Mouse (Mus musculus): ENCODE results near the gene Tbcel. TPM values are rescaled to one million over a fixed set of nuclear protein-coding genes. Genes with fewer than 3 reads are reported as not detected.

Tbcel gene
- total and polyA plus RNA-seq, 2 experiments from 2014 or later = 3.8 to 22.6 TPM

GRCm38 (mm10) chr9:42508235-42508634 is 626 bp upstream of the Tbcel start:
- Histone ChIP-seq H3K4me2 (ENCODE audit: low read depth, low read length) (no peak overlapping the region), H3K9me3 (ENCODE audit: low read length) (no peaks in the 10 kb centered on the region), H3K4me1 (ENCODE audit: insufficient read depth, low read length) (0 out of 2 replicates have a peak, but pooled peaks cover under 1% of the 10 kb centered on the region), H3K36me3 (ENCODE audit: insufficient read depth, low read length) (no peaks in the 10 kb centered on the region), H3K27me3 (ENCODE audit: insufficient read depth, low read length) (no peaks in the 10 kb centered on the region), H3K4me3 (ENCODE audit: low read length) (no peak overlapping the region), H3K9ac (replicated peaks; ENCODE audit: low read length) (no peak overlapping the region), H3K27ac (no peak overlapping the region)
- no peak for ATAC-seq
- no peak for TF ChIP-seq CTCF (IDR thresholded peaks at IDR 0.05; ENCODE audit: low read depth)
- no peak for DNase-seq (ENCODE audit: low spot score)
- 67% methylated on average over 7 of the region's 7 CpGs for WGBS

GRCm38 (mm10) chr9:42507022-42507421 is 587 bp downstream of the Tbcel start:
- H3K9me3 ChIP-seq (ENCODE audit: low read length) = no peaks in the 10 kb centered on the region
- DNase-seq (ENCODE audit: low spot score) (no peak), ATAC-seq (no peak)
- WGBS = 63% methylated on average over 1 of the region's 1 CpGs
- H3K4me2 ChIP-seq (ENCODE audit: low read depth, low read length) = no peak overlapping the region
- TF ChIP-seq CTCF (IDR thresholded peaks at IDR 0.05; ENCODE audit: low read depth) = no peak
- no peaks in the 10 kb centered on the region for H3K4me1 ChIP-seq (ENCODE audit: insufficient read depth, low read length)
- H3K9ac ChIP-seq (replicated peaks; ENCODE audit: low read length) = no peak overlapping the region
- no peaks in the 10 kb centered on the region for H3K27me3 ChIP-seq (ENCODE audit: insufficient read depth, low read length)
- no peaks in the 10 kb centered on the region for H3K36me3 ChIP-seq (ENCODE audit: insufficient read depth, low read length)
- no peak overlapping the region for H3K4me3 ChIP-seq (ENCODE audit: low read length)
- no peak overlapping the region for H3K27ac ChIP-seq

- Histone ChIP-seq H3K27me3 (ENCODE audit: insufficient read depth, low read length) (no peaks in the 10 kb centered on the region), H3K4me3 (ENCODE audit: low read length) (no peak overlapping the region), H3K4me1 (ENCODE audit: insufficient read depth, low read length) (no peaks in the 10 kb centered on the region), H3K4me2 (ENCODE audit: low read depth, low read length) (no peak overlapping the region), H3K9ac (replicated peaks; ENCODE audit: low read length) (no peak overlapping the region), H3K36me3 (ENCODE audit: insufficient read depth, low read length) (no peaks in the 10 kb centered on the region), H3K27ac (no peak overlapping the region), H3K9me3 (ENCODE audit: low read length) (no peaks in the 10 kb centered on the region)
- DNase-seq (ENCODE audit: low spot score) = no peak
- no peak for ATAC-seq
- WGBS = 67% methylated on average over 3 of the region's 3 CpGs
- TF ChIP-seq CTCF (IDR thresholded peaks at IDR 0.05; ENCODE audit: low read depth) = no peak
Observed at GRCm38 (mm10) chr9:42504971-42505510, 2.6 kb downstream of the Tbcel start.

- Histone ChIP-seq H3K9ac (replicated peaks; ENCODE audit: low read length) (no peak overlapping the region), H3K9me3 (ENCODE audit: low read length) (no peaks in the 10 kb centered on the region), H3K36me3 (ENCODE audit: insufficient read depth, low read length) (no peaks in the 10 kb centered on the region), H3K4me2 (ENCODE audit: low read depth, low read length) (no peak overlapping the region), H3K27me3 (ENCODE audit: insufficient read depth, low read length) (no peaks in the 10 kb centered on the region), H3K27ac (no peak overlapping the region), H3K4me1 (ENCODE audit: insufficient read depth, low read length) (no peaks in the 10 kb centered on the region), H3K4me3 (ENCODE audit: low read length) (no peak overlapping the region)
- DNase-seq (ENCODE audit: low spot score) (no peak), ATAC-seq (no peak)
- TF ChIP-seq CTCF (IDR thresholded peaks at IDR 0.05; ENCODE audit: low read depth) = no peak
- WGBS = 58% methylated on average over 11 of the region's 11 CpGs
Observed at GRCm38 (mm10) chr9:42504559-42504958, 3.0 kb downstream of the Tbcel start.

GRCm38 (mm10) chr9:42503709-42504108 is 3.9 kb downstream of the Tbcel start:
- WGBS = 79% methylated on average over 4 of the region's 4 CpGs
- Histone ChIP-seq H3K9me3 (ENCODE audit: low read length) (no peaks in the 10 kb centered on the region), H3K9ac (replicated peaks; ENCODE audit: low read length) (no peak overlapping the region), H3K27me3 (ENCODE audit: insufficient read depth, low read length) (no peaks in the 10 kb centered on the region), H3K36me3 (ENCODE audit: insufficient read depth, low read length) (no peaks in the 10 kb centered on the region), H3K4me3 (ENCODE audit: low read length) (no peak overlapping the region), H3K27ac (no peak overlapping the region), H3K4me2 (ENCODE audit: low read depth, low read length) (no peak overlapping the region), H3K4me1 (ENCODE audit: insufficient read depth, low read length) (no peaks in the 10 kb centered on the region)
- no peak for DNase-seq (ENCODE audit: low spot score)
- ATAC-seq = no peak
- TF ChIP-seq CTCF (IDR thresholded peaks at IDR 0.05; ENCODE audit: low read depth) = no peak

- no peak overlapping the region for H3K9ac ChIP-seq (replicated peaks; ENCODE audit: low read length)
- no peak overlapping the region for H3K27ac ChIP-seq
- no peaks in the 10 kb centered on the region for H3K36me3 ChIP-seq (ENCODE audit: insufficient read depth, low read length)
- 87% methylated on average over 2 of the region's 2 CpGs for WGBS
- no peak overlapping the region for H3K4me2 ChIP-seq (ENCODE audit: low read depth, low read length)
- no peak for DNase-seq (ENCODE audit: low spot score)
- no peaks in the 10 kb centered on the region for H3K27me3 ChIP-seq (ENCODE audit: insufficient read depth, low read length)
- no peak overlapping the region for H3K4me3 ChIP-seq (ENCODE audit: low read length)
- no peak for TF ChIP-seq CTCF (IDR thresholded peaks at IDR 0.05; ENCODE audit: low read depth)
- no peak for ATAC-seq
- H3K4me1 ChIP-seq (ENCODE audit: insufficient read depth, low read length) = no peaks in the 10 kb centered on the region
- 0 out of 2 replicates have a peak, but pooled peaks cover 5% of the 10 kb centered on the region for H3K9me3 ChIP-seq (ENCODE audit: low read length)
Observed at GRCm38 (mm10) chr9:42496296-42496695, 11.3 kb downstream of the Tbcel start.

- DNase-seq (ENCODE audit: low spot score) (no peak), ATAC-seq (no peak)
- Histone ChIP-seq H3K9me3 (ENCODE audit: low read length) (0 out of 2 replicates have a peak, but pooled peaks cover 4% of the 10 kb centered on the region), H3K27ac (no peak overlapping the region), H3K9ac (replicated peaks; ENCODE audit: low read length) (no peak overlapping the region), H3K36me3 (ENCODE audit: insufficient read depth, low read length) (no peaks in the 10 kb centered on the region), H3K4me1 (ENCODE audit: insufficient read depth, low read length) (no peaks in the 10 kb centered on the region), H3K4me2 (ENCODE audit: low read depth, low read length) (no peak overlapping the region), H3K27me3 (ENCODE audit: insufficient read depth, low read length) (no peaks in the 10 kb centered on the region), H3K4me3 (ENCODE audit: low read length) (no peak overlapping the region)
- WGBS = 72% methylated on average over 9 of the region's 9 CpGs
- no peak for TF ChIP-seq CTCF (IDR thresholded peaks at IDR 0.05; ENCODE audit: low read depth)
Observed at GRCm38 (mm10) chr9:42491780-42492179, 15.8 kb downstream of the Tbcel start.
